15 mouse cellular contexts compared by ENCODE assay signal in the genomic region with DNA sequence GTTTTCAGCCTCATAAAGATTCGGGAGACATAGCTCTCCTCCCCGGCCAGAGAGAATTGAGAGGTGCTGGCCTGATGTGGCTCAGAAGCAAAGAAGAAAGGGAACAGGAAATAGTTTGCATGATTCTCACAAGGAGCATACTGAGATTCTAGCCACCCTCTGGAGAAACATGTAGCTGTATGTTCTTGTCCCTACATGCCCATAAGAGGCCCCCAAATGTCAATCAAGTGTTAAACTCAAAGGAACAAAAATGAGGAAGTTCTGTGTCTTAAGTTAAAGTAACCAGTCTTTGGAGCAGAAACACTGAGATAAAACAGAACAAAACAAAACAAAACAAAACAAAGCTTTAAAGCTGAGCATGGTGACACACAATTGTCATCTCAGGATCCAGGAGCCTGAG. TPM values are rescaled to one million over a fixed set of nuclear protein-coding genes. Genes with fewer than 3 reads are reported as not detected.
"Had no signal": no experiment of that assay in that cellular context is flagged by ENCODE, and none has a peak within 500 bp of the region (broad histone marks: within the 10 kb centered on the region; RNA-seq: fewer than 3 reads in every experiment).

No protein-coding gene starts in this region.

- H3K27me3 ChIP-seq: limb, embryonic 12.5 days; neural tube, embryonic 13.5 days had no signal

- H3K4me1 ChIP-seq: limb, embryonic 12.5 days; neural tube, embryonic 13.5 days had no signal

- H3K4me3 ChIP-seq: limb, embryonic 12.5 days; neural tube, embryonic 13.5 days had no signal

- DNase-seq: kidney, adult 9 months; kidney, postnatal 36 days; layer of hippocampus, adult 9-11 months; layer of hippocampus, postnatal 36 days; lung, adult 18-20 months; lung, postnatal 36 days; midbrain, embryonic 14.5 days; right cerebral cortex, postnatal 14 days; thymus, adult 18-20 months; thymus, postnatal 14 days had no signal

- H3K4me2 ChIP-seq: limb, embryonic 12.5 days; neural tube, embryonic 13.5 days had no signal

- H3K36me3 ChIP-seq: limb, embryonic 12.5 days; neural tube, embryonic 13.5 days had no signal

- H3K9ac ChIP-seq: limb, embryonic 12.5 days; liver, embryonic 14.5 days; neural tube, embryonic 13.5 days had no signal

- H3K9me3 ChIP-seq: limb, embryonic 12.5 days; neural tube, embryonic 13.5 days had no signal

- H3K27ac ChIP-seq: kidney, postnatal 0 days; limb, embryonic 12.5 days; liver, embryonic 14.5 days; neural tube, embryonic 13.5 days had no signal

RNA-seq across cellular contexts. Expression of a gene that starts 6.8 kb away (rescaled TPM):
- total RNA-seq: monocyte, adult 5-6 weeks had no signal
- polyA plus RNA-seq: midbrain, embryonic 14.5 days; neural tube, embryonic 13.5 days had no signal
